Mouse (Mus musculus): ENCODE results near the gene Gramd4.
"Not testable (repeated sequence)": the region's sequence is repeated elsewhere in the genome, so short reads cannot be mapped to it uniquely, and the experiment has no call there.

The Gramd4 gene

GRCm38 (mm10) chr15:86113342-86113710, 55.8 kb downstream of the Gramd4 start:
- no peak for DNase-seq (ENCODE audit: low spot score in 2 of 2)

GRCm38 (mm10) chr15:86116421-86116820, 58.9 kb downstream of the Gramd4 start:
- DNase-seq (ENCODE audit: low spot score in 2 of 2) = no peak

- DNase-seq (ENCODE audit: low spot score in 2 of 2) = no peak
Measured at GRCm38 (mm10) chr15:86117115-86118100, 59.9 kb downstream of the Gramd4 start.

DNA sequence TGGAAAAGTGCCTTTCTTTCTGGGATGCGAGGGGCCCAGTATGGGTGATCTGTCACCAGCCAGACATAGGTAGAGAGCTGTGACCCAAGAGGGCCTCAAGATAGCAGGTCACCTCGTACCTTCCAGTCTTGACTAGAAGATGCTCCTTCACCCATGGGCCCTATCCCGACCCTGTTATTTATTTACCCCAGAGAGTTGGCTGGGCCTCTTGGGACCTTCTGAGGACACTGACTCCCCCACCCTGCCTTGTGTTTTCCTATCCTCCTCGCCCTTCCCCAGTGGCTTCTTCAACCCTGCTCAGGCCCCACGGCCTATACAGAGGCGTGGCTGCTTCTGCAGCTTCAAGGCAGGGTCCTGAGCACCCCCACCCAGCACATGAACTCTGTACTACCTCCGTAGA, 61.7 kb downstream of the Gramd4 start:
- DNase-seq (ENCODE audit: low spot score in 2 of 2) = no peak

DNA sequence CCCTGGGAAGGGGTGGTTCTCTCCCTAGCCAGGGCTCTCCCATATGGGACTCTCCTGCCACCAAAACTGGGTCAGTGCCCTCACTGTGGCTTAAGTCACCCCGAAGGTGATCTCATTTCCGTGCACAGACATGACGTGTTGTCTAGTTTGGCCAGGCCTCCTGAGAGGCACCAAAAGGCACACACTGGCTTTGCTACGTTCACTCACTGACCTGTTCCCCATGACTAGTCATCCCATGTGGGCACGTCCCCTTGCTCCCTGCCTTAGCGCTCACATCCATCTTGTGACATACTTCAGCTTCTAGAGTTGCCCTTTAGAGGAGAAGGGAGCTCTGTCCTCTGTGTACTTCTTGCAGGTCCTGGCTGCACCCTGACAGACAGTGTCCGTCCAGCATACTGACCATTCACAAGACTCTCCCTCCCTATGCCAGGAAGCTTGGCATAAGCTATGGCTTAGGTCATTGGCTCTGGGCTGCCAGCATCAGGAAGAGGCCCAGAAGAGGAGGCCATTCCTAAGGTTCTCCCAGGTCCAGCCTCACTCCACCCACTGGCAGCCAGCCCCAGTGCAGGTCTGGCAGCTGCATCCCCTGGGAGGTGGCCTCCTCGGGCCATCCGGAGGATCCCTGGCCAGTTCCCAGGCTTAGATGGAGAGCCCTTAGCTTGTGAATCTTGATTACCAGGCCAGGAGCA, 64.9 kb downstream of the Gramd4 start:
- no peak for DNase-seq (ENCODE audit: low spot score in 2 of 2)

DNA sequence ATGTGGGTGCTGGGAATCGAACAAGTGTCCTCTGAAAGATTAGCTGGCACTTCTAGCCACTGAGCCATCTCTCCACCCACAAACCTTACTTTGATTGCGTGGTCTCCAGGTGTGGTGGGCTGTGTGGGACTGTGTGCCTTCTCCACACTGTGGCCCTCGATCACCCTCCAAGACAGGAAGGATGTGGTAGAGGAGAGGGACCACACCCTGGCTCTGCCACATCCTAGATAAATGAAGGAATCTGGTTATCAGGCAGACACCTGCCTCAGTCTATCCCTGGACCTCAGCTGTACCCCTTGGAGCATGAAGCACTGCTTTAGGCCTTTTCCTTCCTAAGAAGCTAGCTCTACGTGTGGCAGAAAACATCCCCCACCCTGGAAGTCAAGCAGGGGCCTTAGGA, 65.9 kb downstream of the Gramd4 start:
- no peak for DNase-seq (ENCODE audit: low spot score in 2 of 2)

DNA sequence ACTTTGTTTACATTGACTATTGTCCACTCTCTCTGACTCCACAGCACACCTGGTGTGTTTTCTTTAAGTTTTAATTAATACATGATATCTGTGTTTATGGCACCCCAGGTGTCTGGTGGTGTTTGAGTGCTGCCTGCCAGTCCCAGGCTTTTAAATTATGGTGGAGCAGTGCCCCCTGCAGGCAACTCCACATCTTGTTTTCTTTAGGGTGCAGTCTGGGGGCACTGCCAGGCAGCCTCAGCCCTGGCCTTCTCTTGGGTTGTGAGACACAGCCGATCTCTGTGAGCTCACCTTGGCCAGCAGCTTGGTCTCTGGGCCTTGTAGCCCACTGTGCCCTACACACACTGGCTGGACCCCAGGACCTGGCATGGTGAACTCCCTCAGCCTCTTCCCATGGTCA, 66.9 kb downstream of the Gramd4 start:
- peak in 1 of 2 experiments; percentile 70 for DNase-seq (ENCODE audit: low spot score in 2 of 2)

DNA sequence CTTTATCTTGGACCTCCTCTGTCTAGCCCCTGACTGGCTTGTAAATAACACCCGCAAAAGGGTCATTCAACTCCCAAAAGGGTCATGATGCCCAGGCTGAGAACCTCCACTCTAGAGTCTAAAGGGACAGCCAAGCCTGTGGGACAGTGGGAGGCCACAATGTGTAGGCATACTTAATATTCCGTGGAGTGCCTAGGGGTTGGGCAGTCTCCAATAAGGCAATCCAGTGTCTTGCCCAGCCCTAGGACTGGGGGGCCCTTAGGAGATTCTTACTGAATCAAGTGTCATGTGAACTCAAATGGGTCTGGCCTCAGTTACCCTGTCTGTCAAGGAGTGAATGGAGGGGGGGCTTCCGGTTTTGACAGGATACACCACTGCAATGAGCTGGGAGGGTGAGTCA, 71.5 kb downstream of the Gramd4 start:
- DNase-seq (ENCODE audit: low spot score in 2 of 2) = no peak

GRCm38 (mm10) chr15:86130657-86131056, 73.2 kb downstream of the Gramd4 start:
- no peak for DNase-seq (ENCODE audit: low spot score in 2 of 2)

DNA sequence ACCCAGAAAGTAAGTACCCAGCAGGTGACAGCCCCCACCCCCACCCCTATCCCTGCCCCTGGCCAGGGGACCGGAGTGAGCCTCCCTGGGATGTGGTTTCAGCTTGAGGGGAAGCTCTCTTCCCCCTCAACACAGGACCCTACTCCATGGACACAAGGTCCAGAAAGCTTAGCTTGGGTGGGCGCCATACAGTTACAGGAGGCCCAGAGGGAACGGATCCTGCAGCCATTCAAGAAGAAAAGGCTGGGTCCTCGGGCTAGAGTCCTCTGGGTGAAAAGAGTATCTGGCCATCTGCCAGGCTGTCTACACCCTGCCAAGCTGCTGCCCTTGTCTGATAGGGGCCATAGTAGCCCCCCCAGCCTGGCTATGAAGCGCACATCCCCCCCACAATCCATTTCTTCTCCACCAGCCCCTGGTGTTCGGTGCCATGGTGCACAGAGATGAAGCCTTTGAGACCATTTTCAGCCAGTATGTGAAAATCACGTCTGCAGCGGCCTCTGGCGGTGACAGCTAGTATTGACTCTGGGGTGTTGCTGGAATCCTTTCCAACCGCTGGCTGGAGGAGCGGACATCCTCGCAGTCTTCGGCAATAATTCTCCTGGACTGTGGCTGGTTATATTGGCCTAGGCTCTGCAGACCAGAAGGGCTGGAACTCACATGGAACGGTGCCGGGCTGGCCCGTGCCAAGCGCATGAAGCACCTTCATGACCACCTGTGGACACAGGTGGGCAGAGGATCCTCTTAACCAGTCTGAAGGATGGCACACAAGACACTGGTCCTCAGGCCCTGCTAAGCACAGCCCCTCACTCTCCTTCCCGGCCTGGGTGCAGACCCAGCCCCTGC, 77.7 kb downstream of the Gramd4 start:
- DNase-seq (ENCODE audit: low spot score in 2 of 2) = peak; percentile 67 to 85

- no peak for DNase-seq (ENCODE audit: low spot score in 2 of 2)
Measured at GRCm38 (mm10) chr15:86137638-86138037, 80.1 kb downstream of the Gramd4 start.

GRCm38 (mm10) chr15:86140323-86140722, 82.8 kb downstream of the Gramd4 start:
- DNase-seq (ENCODE audit: low spot score in 2 of 2) = peak in 1 of 2 experiments; percentile 59

DNA sequence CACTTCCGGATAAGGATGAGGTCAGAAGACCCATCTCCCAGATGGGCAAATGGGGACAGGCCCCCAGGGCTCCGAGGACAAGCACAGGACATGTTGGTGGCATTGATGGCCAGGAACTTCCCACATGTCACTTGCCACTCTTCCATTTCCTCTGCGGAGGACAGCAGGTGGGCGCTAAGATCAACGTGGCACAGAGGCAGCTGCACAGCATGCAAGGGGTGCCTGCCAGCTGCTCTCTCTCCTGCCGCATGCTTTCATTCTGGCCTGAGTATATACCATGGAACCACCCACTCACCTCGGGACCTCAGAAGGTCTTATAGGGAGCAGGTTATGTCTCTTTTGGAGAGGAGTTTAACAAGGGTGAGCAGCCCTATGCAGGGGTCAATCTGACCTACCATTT, 87.1 kb downstream of the Gramd4 start:
- no peak for DNase-seq (ENCODE audit: low spot score in 2 of 2)

DNA sequence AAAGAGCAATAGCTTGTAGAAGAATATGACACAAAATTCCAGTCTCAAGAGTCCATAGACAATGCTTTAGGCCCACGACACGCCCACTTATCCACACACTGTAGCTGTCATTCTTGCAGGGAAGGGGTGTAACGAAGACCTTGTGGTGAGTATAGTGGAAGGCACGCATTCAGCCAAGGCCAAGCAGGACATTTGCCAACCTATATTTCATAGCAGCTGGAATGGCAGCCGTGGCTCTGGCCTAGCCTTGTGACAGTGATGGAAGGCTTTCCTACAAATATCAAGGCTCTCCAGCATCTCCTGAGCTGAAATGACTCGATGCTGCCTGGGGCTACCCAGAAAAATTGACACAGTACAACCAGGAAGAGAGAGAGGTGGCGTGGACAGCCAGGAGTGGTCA, 87.6 kb downstream of the Gramd4 start:
- no peak for DNase-seq (ENCODE audit: low spot score in 2 of 2)

DNA sequence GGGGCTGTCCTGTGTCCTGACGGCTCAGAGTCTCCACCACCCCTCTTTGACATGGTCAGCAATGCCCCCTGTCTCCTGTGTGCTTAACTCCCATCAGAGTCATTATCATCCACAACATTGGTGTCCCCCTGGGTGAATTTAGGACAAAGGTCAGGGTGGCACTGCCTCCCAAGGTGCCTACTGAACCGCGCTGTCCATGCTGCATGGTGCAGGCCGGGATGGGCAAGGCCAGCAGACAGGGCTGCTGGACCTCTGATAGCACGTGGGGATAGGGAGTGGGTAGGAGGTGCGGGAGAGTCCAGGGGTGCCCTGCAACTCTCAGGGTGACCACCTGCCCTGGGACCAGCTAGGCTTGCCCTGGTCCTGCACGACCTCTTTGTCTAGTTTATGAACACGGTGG, 89.4 kb downstream of the Gramd4 start:
- DNase-seq (ENCODE audit: low spot score in 2 of 2) = no peak

- DNase-seq (ENCODE audit: low spot score in 2 of 2) = no peak
Measured at GRCm38 (mm10) chr15:86150593-86150992, 93.1 kb downstream of the Gramd4 start.

DNA sequence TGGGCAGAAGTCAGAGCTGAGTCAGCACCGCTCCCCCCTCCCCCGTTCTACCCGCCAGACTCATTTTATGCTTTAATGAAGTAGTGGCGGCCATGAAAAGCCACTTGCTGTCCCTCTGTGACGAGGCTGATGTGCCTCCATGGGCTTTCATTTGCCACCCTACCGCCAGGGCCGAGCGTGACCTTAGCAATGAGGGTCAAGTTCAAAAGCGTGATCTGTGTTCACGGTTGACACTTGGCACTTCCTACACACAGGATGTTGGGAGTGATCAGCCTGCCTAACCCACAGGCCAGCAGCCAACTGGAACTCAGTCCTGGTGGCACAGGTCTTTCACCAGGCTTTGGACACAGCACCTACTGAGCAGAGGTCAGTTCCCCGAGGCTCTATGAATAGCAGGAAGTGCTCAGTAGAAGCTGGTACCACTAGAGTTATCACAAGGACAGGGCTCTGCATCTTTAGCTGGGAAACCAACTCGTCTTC, 96.0 kb downstream of the Gramd4 start:
- no peak for DNase-seq (ENCODE audit: low spot score in 2 of 2)

GRCm38 (mm10) chr15:86156492-86156891, 99.0 kb downstream of the Gramd4 start:
- no peak for DNase-seq (ENCODE audit: low spot score in 2 of 2)

- no peak for DNase-seq (ENCODE audit: low spot score in 2 of 2)
Measured at GRCm38 (mm10) chr15:86159093-86159492, 101.6 kb downstream of the Gramd4 start.

DNA sequence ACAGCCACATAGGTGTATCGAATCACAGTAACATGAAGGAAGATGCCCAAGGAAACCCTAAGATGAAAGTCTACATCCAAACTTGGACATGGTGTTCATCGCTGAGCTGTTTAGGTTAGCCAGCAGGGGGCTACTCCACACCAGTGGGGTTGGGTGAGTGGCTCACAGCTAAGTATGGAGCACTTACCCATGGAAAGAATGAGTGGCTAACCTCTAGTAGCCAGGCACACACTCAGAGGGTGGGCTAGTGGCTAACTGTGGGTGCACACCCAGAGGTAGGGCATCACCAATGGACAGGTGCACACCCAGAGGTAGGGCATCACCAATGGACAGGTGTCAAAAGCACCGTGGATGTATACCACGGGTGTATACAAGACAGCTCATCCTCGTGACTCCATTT, 102.2 kb downstream of the Gramd4 start:
- no peak for DNase-seq (ENCODE audit: low spot score in 2 of 2)

DNA sequence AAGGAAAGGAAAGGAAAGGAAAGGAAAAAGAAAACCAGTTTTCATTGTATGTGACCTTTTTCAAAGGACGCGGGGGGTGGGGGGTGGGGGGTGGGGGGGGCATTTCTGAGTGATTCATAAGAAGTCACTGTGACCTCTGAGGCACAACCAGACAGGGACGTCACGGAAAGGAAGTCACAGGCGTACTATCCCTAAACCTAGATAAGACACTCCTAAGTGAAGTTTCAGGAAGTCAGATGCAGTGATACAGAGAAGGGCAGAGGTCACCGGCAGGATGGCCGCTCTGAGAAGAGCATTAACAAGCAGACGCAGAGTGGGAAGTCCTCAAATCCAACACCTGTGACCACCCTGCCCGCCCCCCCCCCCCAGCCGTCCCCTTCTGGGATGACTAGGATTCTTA, 103.4 kb downstream of the Gramd4 start:
- DNase-seq (ENCODE audit: low spot score in 2 of 2) = no peak

GRCm38 (mm10) chr15:86161800-86162199, 104.3 kb downstream of the Gramd4 start:
- DNase-seq (ENCODE audit: low spot score in 2 of 2) = not testable (repeated sequence)
